Mouse (Mus musculus): ENCODE measurements around the gene Hoxa11. TPM values are rescaled to one million over a fixed set of nuclear protein-coding genes. Genes with fewer than 3 reads are reported as not detected.

The Hoxa11 gene
- total RNA-seq, 2 experiments from 2014 or later, result not detected

DNA sequence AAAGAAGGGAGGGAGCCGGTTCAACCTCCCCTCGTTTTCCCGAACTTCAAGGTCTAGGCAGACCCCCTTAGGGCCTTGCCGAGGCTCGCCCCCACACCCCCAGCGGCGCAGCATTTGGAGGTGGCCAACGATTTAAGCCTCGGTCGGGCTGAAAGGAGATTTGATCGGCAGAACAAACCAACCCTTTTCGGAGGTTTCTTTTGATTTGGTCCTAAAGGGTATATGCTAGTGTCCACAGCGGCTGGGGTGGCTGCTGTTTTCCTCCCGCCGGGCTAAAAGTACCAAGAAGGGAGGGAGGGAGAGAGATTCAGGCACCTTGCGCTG is 3.8 kb upstream of the Hoxa11 start:
- ATAC-seq (replicated peaks; ENCODE audit: low FRiP score, poor library complexity, severe bottlenecking), result no peak

DNA sequence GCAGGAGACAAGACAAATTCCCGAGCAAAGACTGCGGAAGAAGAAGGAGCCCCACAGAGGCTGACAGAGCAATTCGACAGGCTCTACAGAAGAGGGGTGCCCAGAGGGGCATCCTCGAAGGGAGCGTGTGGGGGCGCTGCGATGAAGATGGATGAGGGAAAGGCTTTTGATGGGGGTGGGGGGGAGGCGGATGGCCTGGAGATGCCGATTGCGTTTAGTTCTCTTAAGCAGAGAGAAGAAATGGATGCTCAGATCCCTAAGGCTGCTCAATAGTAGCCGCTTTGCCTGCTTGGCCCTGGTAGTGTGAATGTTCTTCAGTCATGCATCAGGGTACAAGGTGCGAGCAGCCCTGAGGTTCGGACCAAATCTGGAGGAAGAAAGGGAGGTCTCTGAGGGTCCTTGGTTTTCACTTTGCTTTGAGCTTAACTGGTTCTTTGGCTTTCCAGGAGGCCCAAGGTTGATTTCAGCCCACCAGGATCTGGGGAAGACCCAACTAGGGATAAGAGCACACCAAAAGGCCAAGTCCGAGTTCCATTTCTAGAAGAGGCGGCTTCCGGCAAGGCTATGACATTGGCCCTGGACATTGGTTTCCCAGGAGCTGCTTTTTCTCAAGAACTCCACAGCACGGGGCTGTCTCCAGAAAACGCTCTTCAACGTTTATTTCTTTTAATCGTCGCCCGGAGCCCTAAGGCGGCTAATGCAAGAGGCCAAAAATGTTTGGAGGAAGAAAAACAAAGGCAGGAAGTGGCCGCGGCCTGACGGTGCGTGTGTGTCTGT is 3.2 kb upstream of the Hoxa11 start:
- no peak for ATAC-seq (replicated peaks; ENCODE audit: low FRiP score, poor library complexity, severe bottlenecking)

DNA sequence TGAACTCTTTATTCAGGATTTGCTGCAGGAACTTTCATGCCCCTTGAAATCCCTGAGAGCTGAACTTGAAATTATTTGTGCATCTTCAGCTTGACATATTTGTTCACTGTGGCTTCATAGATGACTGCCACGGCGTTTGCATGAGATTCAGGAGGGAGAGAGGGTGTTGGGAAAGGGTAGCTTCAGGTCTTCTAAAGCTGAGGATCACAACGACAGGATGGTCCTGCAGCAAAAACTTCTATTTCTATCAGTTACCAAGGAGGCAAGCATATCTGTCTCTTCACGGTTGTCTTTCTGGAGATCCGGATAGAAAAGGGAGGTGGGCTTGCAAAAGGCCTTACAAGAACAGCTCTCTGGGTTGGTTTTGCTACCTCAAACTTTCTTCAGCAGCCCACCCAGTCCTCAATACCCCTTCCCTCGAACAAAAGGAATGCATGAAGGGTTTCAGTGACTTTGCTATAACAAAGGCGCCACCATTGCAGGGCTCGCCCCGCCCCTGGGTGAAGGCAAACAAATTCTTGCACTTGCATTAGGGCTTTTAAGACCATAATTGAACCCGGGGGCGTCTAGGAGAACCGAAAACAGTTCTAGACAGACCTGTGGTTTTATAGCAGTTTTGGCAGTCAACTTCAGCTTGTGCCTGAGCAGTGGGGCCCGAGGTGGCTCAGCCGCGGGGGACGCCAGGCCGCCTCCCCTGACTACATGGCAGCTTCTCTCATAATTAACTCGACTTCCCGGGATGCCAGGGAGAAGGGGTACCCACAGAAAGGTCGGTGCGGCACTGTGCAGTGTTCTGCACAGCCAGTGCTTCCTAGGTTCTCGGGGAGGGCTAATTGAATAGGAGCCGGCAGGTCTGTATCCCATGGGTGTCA is 2.4 kb upstream of the Hoxa11 start:
- ATAC-seq (replicated peaks; ENCODE audit: low FRiP score, poor library complexity, severe bottlenecking), result no peak

DNA sequence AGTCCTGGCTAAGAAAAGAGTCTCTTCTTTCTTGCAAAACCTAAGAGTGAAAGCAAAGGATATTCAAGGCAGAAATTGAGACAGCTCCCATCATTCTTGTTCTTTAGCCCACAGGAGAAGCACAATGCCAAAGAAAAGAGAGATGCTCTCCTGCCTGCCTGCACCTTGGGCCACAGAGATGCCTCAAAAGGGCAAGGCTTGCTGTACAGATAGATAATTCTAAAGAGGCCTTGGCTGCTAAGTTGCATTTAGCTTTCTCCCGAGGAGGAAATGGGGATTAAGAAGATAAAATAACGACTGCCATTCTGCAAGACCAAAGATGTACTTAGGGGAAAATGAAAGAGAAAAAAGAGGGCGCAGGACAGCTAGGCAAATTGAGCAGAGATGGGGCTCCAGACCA is 1.3 kb upstream of the Hoxa11 start:
- ATAC-seq (replicated peaks; ENCODE audit: low FRiP score, poor library complexity, severe bottlenecking), result no peak

DNA sequence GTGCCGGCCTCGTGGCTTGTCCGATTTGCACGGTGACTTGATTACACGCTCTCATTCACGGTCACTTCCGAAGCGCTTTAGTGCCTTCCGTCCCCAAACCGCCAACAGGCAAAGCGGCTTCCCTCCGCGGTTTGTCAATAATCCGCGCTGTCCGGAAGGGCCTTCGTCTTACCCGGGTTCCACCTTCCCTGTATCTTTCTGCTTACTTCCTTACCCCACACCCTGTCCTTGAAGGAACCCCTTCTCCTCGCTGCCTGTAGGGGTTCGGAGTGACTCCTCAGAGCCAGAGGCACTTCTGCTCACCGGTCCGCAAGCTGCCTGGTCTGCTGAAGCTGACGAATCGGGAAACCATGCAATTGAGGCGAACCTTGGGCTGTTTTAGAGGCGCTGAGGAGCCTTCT is 793 bp upstream of the Hoxa11 start:
- no peak for ATAC-seq (replicated peaks; ENCODE audit: low FRiP score, poor library complexity, severe bottlenecking)

DNA sequence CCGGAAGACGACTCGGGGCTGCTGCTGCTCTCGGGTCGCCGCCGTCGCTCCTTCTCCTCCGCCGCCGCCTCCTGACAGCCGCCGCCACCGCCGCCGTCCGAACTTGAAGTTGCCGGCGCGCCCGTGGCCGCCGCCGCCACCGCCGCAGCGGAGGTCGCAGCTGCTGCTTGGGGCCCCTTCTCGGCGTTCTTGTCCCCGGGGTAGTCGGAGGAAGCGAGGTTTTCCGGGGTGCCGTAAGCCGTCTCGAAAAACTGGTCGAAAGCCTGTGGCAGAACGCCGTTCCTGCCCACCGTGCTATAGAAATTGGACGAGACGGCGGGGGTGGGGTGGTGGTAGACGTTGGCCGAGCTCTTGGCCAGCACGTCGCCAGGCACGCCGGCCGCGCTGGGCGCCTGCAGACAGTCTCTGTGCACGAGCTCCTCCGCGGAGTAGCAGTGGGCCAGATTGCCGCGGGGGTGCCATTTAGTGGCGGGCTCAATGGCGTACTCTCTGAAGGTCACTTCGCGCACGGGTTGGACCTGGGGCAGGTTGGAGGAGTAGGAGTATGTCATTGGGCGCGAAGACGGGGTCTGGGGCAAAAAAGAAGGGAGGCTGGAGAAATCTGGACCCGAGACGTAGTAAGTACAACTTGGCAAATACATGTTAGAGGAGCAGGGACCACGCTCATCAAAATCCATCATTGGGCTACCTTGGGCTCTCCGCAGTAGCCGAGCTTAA is 412 bp downstream of the Hoxa11 start:
- no peak for ATAC-seq (replicated peaks; ENCODE audit: low FRiP score, poor library complexity, severe bottlenecking)

DNA sequence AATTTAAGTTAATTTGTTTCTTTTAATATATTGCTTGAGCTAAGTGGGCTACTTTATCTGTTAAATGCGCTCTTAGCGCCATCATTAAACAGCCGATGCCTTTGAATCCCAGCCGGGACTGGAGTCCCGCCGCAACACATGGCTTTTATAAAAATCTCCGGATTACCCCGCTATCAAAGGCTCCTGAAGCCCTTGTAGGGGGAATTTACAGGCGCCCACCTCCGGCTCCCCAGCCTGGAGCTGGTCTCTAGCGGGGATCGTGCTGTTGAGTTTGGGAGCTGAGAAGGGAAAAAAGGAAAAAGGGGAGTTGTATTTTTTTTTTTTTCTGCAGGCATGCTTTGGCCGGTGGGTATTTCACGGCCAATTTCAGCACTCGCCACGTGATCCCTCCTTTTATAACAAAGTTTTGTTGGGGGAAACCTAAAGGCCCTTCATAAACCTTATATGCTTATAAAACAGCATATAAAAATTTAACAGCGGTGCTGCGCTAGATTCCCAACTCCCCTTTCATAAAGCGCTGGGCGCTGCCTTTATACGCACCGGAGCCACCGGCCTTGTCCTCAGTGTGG is 1.1 kb downstream of the Hoxa11 start:
- ATAC-seq (replicated peaks; ENCODE audit: low FRiP score, poor library complexity, severe bottlenecking), result no peak

DNA sequence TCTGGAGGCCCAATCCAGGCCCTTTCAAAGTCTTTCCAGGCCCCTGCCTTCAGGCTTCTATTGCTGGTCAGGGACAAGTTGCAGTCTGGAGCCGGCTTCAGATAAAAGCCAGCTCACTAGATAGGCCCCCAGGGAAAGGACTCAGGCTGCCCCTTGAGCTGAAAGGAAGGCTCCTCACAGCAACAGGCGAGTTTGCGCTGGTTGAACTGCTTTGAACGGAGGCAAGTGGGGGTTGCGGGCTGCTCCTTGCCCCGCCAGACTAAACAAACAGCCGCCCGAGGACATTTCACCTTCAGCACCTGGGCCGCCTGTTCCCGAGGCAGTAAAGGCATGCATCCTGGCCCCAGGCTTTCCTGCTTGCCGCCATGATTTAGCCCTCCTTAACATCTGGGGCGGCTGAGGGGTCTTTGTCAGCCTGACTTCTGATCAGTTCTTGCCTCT is 1.9 kb downstream of the Hoxa11 start:
- no peak for ATAC-seq (replicated peaks; ENCODE audit: low FRiP score, poor library complexity, severe bottlenecking)

DNA sequence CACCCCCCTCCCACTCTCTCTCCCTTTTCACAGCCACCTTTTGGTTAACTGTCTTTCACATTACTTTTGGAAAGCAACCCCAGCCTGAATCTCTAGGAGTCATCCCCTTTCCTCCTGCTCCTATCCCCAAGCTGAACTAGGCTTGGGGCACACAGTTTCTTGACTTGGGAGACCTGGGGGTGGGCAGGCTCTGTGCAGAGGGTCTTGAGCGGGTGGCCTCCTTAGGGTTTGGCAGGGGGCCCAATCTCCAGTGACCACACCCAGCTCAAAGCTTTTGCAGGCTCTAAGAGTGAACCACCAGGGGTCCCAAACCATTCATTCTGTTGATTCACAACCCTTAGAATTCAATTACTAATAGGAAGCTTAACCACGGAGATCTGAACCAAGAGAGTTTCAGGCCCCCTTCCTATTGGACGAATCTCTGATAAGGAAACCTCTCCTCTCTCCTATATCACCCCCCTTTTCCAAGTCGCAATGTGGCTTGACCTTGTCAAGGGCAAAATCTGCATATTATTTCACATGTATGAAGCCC is 2.7 kb downstream of the Hoxa11 start:
- no peak for ATAC-seq (replicated peaks; ENCODE audit: low FRiP score, poor library complexity, severe bottlenecking)

DNA sequence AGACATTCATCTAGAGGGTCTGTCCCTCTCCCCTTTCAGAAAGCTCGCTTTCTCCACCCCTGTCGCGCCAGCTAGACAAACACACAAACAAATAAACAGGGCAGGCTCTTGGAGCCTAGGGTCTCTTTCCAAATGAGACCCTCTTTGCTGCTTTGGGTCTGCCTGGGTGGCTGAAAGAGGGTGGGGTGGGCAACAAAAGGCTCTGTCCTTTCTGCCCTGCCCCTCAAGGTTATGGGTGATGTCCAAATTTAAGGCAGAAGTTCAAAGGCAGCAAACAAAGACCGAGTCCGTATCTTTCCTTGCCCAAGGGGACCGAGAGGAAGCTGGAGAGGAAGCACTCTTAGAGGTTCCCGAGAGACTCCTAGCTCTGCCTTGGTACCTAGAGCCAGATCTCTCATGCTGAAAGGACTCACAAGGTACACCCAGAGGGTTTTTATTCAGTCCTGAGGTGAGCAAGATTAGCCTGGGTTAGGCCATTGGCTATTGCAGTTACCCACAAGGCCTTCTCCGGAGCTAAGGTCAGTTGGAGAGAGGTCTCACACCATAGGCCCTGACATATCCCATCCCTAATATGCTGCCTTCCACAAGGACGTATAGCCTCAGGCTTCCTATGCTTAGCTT is 4.5 kb downstream of the Hoxa11 start:
- ATAC-seq (replicated peaks; ENCODE audit: low FRiP score, poor library complexity, severe bottlenecking), result no peak

DNA sequence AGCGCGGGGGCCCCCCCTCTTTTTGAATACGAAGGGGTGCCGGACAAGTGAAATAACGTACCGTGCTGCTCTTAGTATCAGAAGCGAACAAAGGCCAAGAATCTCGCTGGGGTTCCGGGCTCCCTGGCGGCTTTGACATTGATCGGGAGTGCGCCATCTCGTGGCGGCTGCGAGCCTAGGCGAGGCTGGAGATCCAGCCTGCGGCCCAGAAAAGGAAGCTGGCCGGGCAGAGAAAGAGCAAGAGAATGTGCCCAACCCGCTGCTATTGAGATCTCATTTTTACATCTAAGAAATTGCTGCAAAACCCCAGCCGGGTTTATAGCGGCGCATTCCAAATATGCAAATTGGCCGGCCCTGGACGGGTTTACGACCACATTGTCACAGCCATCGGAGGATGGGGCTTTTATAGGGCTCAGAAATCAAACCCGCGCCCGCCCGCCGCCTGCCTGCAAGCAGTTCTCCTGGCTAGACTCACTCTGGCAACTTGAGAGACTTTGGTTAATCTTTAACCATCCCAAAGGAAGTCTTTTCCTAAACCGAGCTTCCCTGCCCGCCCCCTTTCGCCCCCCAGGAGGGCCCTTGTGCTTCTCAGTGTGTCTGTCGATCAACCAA is 5.1 kb downstream of the Hoxa11 start, which contains the start of gene Hoxa10:
TSS of gene Hoxa10 (minus strand) at position 466 of the 612 bp plus-strand sequence.
- no peak for ATAC-seq (replicated peaks; ENCODE audit: low FRiP score, poor library complexity, severe bottlenecking)

DNA sequence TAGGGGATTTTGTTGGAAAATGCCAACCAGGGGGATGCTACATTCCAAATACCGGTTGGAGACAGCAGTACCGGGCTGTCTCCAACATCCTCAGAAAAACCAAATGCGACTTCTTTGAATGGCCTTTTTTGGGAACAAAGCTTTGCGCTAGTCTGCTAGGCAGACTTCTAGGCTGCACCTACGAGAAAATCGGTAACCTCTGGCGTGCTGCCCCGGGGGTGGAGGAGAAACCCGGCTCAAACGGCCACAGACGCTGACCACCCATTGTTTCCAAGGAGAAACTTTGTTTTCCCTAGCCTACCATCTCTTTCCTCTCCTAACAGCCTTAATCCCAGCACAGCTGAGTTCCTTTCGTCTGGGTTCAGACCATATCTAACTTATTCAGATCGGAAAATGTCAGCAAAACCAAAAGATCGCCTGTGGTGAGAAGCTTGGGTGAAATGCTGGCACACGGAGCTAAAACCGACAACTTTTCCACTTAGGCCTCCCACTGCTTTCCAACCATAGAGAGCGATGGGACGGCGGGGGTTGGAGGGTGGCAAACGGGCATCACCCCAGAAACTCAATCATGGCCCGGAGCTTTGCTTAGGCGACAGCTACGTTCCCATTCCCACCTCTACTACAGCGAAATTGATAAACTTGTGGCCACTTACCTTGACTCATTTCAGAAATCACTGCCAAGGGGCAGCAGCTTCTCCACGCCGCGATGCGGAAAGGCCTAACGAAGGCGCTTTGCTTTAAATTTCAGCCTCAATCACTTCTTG is 5.8 kb downstream of the Hoxa11 start:
- ATAC-seq (replicated peaks; ENCODE audit: low FRiP score, poor library complexity, severe bottlenecking), result no peak

DNA sequence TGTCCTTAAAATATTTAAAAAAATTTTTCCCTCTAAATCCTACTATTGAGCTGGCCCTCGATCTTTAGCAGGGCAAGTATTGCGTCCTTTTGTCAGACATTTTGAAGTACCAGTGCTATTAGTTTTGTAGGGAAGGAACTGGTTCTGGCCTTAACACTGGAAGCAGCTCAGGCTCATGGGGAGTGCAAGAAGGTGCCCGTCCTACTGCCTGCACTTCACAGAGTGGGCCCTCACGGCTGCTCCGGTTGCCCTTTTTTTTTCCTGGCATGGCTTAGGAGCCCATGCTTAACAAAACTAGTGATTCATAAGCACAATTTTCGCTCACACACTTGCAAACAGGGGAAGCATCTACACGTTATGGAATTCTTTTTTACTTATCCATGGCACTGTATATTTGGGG is 6.6 kb downstream of the Hoxa11 start:
- ATAC-seq (replicated peaks; ENCODE audit: low FRiP score, poor library complexity, severe bottlenecking), result no peak

DNA sequence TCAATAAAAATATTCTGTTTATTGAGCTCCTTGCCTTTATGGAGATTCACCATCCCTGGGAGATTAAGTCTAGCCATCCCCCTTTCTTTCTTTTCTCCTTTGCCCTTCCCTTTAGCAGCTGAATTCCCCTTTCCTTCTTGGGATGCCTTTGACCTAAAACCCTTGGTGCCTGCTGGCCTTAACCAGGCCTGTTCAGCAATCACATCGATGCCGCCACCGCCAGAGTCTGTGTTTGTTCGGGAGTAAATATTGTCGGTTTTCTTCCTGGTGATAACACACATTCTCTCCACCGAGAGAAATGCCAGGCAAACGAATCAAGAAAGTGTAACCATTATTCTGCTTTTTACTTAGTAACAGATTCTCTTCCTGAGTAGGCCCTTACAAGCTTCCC is 7.5 kb downstream of the Hoxa11 start:
- ATAC-seq (replicated peaks; ENCODE audit: low FRiP score, poor library complexity, severe bottlenecking), result no peak

DNA sequence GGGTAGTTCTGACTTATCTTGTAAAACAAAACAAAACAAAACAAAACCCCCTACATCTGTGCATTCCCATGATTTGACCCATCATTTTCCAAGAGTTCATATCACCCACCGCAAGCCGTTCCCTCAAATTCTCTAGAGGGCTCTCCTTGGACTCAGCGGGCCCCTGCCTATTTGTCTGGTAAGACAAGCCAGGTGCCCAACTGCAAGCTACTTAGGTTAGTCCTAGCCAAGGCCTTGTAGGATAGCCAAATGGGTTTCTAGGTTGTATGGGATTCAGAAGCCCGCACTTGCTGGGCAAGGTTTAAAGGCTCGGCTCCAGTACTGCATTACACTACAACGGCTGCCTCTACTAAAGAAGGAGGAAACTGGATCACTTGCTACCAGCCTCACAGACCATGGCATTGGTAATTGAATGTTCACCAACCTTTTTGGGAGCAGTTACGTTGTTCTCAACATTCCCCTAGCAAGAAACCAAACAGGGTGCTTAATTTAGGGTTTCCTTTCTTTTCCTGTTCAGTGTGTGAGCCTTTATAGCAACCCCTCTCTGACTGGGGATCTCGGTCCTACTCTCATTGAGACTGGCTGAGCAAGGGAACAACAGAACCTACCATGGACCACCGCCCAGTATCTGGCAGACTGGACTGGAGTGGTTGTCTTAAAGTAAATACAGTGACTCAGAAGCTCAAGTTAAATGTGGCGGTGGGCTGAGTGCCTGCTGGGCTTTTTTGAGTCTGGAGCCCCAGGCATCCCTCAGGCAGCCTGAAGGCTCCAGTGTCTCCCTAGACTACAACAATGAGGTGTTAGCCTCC is 8.1 kb downstream of the Hoxa11 start:
- ATAC-seq (replicated peaks; ENCODE audit: low FRiP score, poor library complexity, severe bottlenecking), result no peak

DNA sequence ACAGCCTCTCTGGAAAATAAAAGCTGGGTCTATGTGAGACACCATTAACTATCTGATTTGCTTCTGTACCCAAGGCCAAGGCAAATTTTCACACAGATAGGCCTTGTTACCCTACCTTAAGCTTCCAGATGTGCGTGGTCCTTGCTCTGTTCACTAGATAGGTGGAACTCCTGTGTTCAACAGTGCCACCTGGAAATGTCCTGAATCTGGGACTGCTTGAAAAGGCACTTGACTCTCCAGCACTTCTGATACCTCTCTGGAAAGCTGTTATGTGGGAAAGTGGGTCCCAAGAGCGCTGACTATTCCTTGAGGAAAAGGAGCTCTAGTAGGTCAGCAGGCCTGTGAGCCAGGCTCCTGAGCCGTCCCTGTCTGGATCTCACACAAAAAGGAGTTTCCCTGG is 8.8 kb downstream of the Hoxa11 start:
- no peak for ATAC-seq (replicated peaks; ENCODE audit: low FRiP score, poor library complexity, severe bottlenecking)

DNA sequence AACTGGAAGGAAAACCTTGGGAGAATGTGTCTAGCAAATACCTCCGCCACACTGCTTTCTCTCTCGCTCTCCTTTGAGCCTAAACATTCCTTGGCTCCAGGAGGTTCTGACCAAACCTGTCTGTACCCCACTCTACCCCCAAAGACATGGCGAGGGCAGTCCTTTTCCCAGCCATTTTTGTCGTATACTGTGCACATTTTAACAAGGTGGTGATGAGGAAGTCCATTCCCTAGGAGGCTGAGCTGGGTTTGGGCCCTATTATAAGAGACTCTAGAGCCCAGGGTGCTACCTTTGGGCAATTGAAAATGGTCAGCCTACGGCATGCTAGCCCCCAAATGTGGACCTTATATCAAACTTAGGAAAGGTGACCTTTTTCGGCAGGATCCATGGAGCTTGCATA is 9.7 kb downstream of the Hoxa11 start:
- no peak for ATAC-seq (replicated peaks; ENCODE audit: low FRiP score, poor library complexity, severe bottlenecking)

DNA sequence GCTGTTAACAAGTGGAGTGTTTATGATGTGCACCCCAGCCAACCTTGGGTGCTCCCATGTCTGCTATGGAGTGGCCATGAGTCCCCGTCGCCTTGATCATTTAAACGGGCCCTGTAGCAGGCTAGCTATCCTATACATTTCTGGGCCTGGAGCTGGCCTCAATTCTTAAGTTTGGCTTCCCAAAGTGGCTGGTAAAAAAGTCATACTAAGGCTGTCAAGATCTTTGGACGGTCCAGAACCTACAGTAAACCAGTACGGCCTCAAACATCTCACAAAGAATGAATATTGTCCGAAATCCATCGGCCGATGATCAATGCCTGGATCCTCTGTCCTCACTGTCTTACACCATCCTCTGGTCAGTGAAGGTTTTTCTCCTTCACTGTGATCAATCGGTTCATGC is 10.3 kb downstream of the Hoxa11 start:
- ATAC-seq (replicated peaks; ENCODE audit: low FRiP score, poor library complexity, severe bottlenecking), result no peak

All from erythroid progenitor cell, adult 5-6 weeks (primary cell).